Mouse (Mus musculus): ENCODE measurements around the gene Ttc39b. TPM values are rescaled to one million over a fixed set of nuclear protein-coding genes. Genes with fewer than 3 reads are reported as not detected.

Ttc39b gene
- polyA plus RNA-seq, 1 experiment from 2014 or later: 1.5 TPM

DNA sequence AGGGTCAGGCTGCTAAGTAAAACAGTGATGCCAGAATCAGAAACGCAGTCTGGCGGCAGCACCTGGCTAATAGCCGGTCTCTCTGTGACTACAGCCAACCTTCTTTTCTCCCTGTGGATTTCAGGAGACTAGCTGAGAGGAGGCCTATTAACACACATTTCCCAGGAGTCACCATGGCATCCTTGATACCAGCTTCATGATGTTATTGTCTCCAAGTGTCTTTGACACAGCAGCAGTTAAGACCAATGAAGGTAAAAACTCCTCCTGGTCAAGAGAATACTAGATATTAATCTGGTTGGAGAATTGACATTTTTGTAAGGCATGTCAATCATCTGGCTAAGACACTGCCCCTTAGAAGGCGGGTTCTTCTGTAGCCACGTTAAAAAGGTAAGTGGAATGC is 1.3 kb upstream of the Ttc39b start:
- Histone ChIP-seq H3K27me3 (ENCODE audit: control insufficient read depth, insufficient read depth, low read depth, low read length) (peaks cover 37% of the 10 kb centered on the region), H3K36me3 (ENCODE audit: control insufficient read depth, insufficient read depth) (no peaks in the 10 kb centered on the region), H3K4me2 (ENCODE audit: low read depth, low read length) (no peak overlapping the region), H3K9ac (ENCODE audit: low read depth, low read length) (no peak overlapping the region), H3K27ac (ENCODE audit: low read length) (no peak overlapping the region), H3K4me3 (ENCODE audit: low read depth, low read length) (no peak overlapping the region), H3K9me3 (replicated peaks; ENCODE audit: control insufficient read depth, low read length) (no peaks in the 10 kb centered on the region), H3K4me1 (ENCODE audit: control insufficient read depth, low read depth, low read length) (no peaks in the 10 kb centered on the region; the same call in 1 of the 2 replicates)
- 49% methylated on average over 5 of the region's 5 CpGs for WGBS (ENCODE audit: insufficient replicate concordance)
- ATAC-seq (ENCODE audit: low read depth): no peak

DNA sequence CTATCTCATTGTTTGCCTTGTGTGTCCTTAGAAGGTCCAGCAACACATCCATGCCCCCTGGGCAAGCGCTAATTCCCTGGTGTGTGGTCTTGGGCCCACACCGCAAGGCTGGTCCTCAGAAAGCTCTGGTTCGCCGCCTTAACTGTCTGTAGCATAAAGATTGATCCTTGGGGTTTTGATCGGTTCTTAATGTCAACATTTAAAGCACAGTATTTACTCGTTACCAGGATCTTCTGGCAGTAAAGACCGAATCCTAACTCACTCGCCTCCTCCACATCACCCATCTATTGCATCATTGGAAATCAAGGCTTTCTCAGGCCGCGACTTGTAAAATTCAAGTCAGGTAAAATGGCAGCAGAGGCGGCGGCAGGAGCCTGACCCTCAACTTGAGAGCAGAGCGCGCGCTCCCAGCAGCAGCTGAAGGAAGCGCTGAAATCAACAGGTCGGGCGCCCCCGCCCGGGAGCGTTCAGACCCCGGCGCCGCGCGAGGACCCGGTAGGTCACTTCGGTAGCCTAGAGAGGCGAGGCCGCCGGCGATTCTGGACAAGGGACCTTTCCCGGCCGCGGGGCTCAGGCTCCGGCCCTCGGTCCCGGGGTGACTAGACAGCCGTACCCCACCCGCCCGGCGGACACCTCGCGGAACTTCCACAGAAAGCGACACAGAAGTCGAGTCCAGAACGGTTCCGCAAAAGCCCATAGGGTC is 703 bp downstream of the Ttc39b start:
- Histone ChIP-seq H3K27ac (ENCODE audit: low read length) (no peak overlapping the region), H3K36me3 (ENCODE audit: control insufficient read depth, insufficient read depth) (no peaks in the 10 kb centered on the region), H3K4me3 (ENCODE audit: low read depth, low read length) (peak overlapping the region; percentile 70), H3K4me1 (ENCODE audit: control insufficient read depth, low read depth, low read length) (no peaks in the 10 kb centered on the region; the same call in 1 of the 2 replicates), H3K9ac (ENCODE audit: low read depth, low read length) (peak overlapping the region; percentile 59), H3K27me3 (ENCODE audit: control insufficient read depth, insufficient read depth, low read depth, low read length) (peaks cover 37% of the 10 kb centered on the region), H3K4me2 (ENCODE audit: low read depth, low read length) (peak overlapping the region; percentile 96), H3K9me3 (replicated peaks; ENCODE audit: control insufficient read depth, low read length) (no peaks in the 10 kb centered on the region)
- peak; percentile 20; the same call in 1 of the 2 replicates for ATAC-seq (ENCODE audit: low read depth)
- WGBS (ENCODE audit: insufficient replicate concordance): 2% methylated on average over 48 of the region's 48 CpGs

DNA sequence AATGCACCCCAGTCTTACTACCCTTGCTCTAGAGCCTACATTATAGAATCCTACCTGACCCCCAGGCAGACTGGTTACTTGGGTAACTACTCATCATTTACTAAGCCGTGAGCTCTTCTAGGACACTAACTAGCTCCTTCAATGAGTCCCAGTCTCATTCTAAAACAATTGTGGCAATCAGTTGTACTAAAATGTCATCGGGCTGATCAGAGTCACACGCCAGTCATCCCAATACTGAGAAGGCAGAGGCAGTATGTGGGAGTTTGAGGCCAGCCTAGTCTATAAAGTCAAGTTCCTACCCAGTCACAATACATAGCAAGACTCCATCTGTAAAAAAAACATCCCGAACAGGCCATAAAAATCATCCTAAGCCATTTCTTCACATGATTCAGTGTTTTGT is 4.3 kb downstream of the Ttc39b start:
- Histone ChIP-seq H3K36me3 (ENCODE audit: control insufficient read depth, insufficient read depth) (no peaks in the 10 kb centered on the region), H3K9ac (ENCODE audit: low read depth, low read length) (no peak overlapping the region), H3K27ac (ENCODE audit: low read length) (no peak overlapping the region), H3K4me1 (ENCODE audit: control insufficient read depth, low read depth, low read length) (peaks cover 3% of the 10 kb centered on the region; the same call in 1 of the 2 replicates), H3K4me3 (ENCODE audit: low read depth, low read length) (no peak overlapping the region), H3K9me3 (replicated peaks; ENCODE audit: control insufficient read depth, low read length) (no peaks in the 10 kb centered on the region), H3K4me2 (ENCODE audit: low read depth, low read length) (no peak overlapping the region), H3K27me3 (ENCODE audit: control insufficient read depth, insufficient read depth, low read depth, low read length) (peaks cover 32% of the 10 kb centered on the region)
- no peak for ATAC-seq (ENCODE audit: low read depth)
- 69% methylated on average over 4 of the region's 4 CpGs for WGBS (ENCODE audit: insufficient replicate concordance)

DNA sequence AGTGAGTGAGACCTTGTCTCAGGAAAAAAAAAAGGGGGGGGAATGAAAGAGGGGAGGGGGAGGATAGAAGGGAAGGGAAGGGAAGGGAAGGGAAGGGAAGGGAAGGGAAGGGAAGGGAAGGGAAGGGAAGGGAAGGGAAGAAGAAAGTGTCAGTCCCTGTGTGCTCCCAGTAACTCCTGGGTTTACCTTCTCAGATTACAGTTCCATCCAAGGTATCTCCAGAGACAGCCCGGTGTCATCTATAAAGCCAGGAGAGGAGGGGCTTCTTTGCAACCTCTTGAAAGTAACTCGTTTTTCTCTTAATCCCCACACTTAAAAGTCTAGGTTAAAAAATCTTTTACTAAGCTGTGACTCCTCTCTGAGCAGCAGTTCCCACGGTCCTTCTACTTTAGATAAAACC is 5.3 kb downstream of the Ttc39b start:
- H3K4me3 ChIP-seq (ENCODE audit: low read depth, low read length): no peak overlapping the region
- H3K9me3 ChIP-seq (replicated peaks; ENCODE audit: control insufficient read depth, low read length): no peaks in the 10 kb centered on the region
- H3K27ac ChIP-seq (ENCODE audit: low read length): no peak overlapping the region
- no peak overlapping the region for H3K4me2 ChIP-seq (ENCODE audit: low read depth, low read length)
- 27% methylated on average over 3 of the region's 3 CpGs for WGBS (ENCODE audit: insufficient replicate concordance)
- H3K27me3 ChIP-seq (ENCODE audit: control insufficient read depth, insufficient read depth, low read depth, low read length): peaks cover 23% of the 10 kb centered on the region
- no peaks in the 10 kb centered on the region for H3K36me3 ChIP-seq (ENCODE audit: control insufficient read depth, insufficient read depth)
- no peak overlapping the region for H3K9ac ChIP-seq (ENCODE audit: low read depth, low read length)
- H3K4me1 ChIP-seq (ENCODE audit: control insufficient read depth, low read depth, low read length): peaks cover 4% of the 10 kb centered on the region; the same call in 1 of the 2 replicates
- ATAC-seq (ENCODE audit: low read depth): no peak

DNA sequence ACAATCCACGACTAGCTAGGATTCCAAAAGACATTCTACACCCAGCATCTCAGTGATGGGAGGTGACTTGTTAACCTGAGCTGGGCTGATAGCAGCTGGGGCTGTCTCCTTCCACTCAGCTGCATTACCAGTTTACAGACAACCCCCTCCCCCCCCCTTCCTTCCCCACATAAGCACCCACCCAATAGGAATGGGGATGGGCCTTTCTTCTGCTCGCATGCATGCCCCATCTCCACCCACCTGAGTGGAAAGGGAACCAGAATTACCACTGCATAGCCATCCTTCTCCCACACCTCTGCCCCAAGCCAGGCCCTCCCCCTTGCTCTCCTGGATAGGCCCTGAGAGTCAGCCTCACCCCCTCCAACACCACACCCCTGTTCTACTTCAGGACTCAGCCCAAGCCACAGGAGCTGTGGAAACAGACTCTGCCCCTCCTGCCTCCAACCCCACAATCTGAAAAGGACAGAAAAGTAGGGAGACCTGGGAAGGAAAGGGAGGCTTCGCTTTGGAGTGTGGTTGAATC is 6.2 kb downstream of the Ttc39b start:
- Histone ChIP-seq H3K4me1 (ENCODE audit: control insufficient read depth, low read depth, low read length) (peaks cover 4% of the 10 kb centered on the region; the same call in 1 of the 2 replicates), H3K4me3 (ENCODE audit: low read depth, low read length) (no peak overlapping the region), H3K9ac (ENCODE audit: low read depth, low read length) (no peak overlapping the region), H3K36me3 (ENCODE audit: control insufficient read depth, insufficient read depth) (no peaks in the 10 kb centered on the region), H3K27me3 (ENCODE audit: control insufficient read depth, insufficient read depth, low read depth, low read length) (peaks cover 14% of the 10 kb centered on the region), H3K9me3 (replicated peaks; ENCODE audit: control insufficient read depth, low read length) (no peaks in the 10 kb centered on the region), H3K4me2 (ENCODE audit: low read depth, low read length) (no peak overlapping the region), H3K27ac (ENCODE audit: low read length) (no peak overlapping the region)
- WGBS (ENCODE audit: insufficient replicate concordance): 41% methylated on average over 3 of the region's 3 CpGs
- ATAC-seq (ENCODE audit: low read depth): no peak

DNA sequence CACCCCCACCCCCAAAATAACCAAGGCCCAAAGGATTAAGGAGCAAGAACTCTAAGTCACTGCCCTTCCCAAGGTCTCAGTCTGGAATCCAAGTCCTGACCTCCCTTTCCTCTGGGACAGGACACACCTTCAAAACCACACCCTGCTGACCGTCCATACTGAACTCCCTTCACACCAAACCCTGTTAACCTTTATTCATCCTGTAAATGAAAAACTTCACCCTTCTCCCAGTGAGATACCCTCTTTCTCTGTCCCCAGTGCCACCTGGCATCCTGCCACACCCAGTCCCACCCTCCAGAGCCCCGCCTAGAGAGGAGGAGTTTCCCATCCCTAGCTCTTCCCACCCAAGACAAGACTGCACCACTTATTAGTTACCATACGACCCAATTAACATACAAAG is 7.3 kb downstream of the Ttc39b start:
- Histone ChIP-seq H3K27me3 (ENCODE audit: control insufficient read depth, insufficient read depth, low read depth, low read length) (peaks cover 3% of the 10 kb centered on the region), H3K36me3 (ENCODE audit: control insufficient read depth, insufficient read depth) (no peaks in the 10 kb centered on the region), H3K27ac (ENCODE audit: low read length) (no peak overlapping the region), H3K9ac (ENCODE audit: low read depth, low read length) (no peak overlapping the region), H3K4me3 (ENCODE audit: low read depth, low read length) (no peak overlapping the region), H3K9me3 (replicated peaks; ENCODE audit: control insufficient read depth, low read length) (no peaks in the 10 kb centered on the region), H3K4me1 (ENCODE audit: control insufficient read depth, low read depth, low read length) (peaks cover 4% of the 10 kb centered on the region; the same call in 1 of the 2 replicates), H3K4me2 (ENCODE audit: low read depth, low read length) (no peak overlapping the region)
- WGBS (ENCODE audit: insufficient replicate concordance): 52% methylated on average over 3 of the region's 3 CpGs
- ATAC-seq (ENCODE audit: low read depth): no peak

DNA sequence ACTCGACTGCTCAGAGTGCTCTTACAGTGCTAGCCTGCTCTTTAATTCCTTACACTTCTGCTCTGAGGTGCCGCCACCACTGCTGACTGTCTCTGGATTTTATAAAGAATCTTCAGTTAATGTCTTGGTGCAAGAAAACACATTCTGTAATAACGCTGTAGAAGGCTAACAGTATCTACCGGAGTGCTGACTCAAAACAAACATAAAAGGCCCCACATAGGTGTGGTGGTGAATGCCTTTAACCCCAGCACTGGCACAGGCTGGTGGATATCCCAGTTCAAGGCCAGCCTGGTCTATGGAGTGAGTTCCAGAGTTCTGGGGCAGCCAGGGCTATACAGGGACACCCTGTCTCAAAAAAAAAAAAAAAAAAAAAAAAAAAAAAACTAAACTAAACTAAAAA is 8.1 kb downstream of the Ttc39b start:
- Histone ChIP-seq H3K9me3 (replicated peaks; ENCODE audit: control insufficient read depth, low read length) (no peaks in the 10 kb centered on the region), H3K27ac (ENCODE audit: low read length) (no peak overlapping the region), H3K36me3 (ENCODE audit: control insufficient read depth, insufficient read depth) (no peaks in the 10 kb centered on the region), H3K4me1 (ENCODE audit: control insufficient read depth, low read depth, low read length) (peaks cover 4% of the 10 kb centered on the region; the same call in 1 of the 2 replicates), H3K27me3 (ENCODE audit: control insufficient read depth, insufficient read depth, low read depth, low read length) (no peaks in the 10 kb centered on the region), H3K9ac (ENCODE audit: low read depth, low read length) (no peak overlapping the region), H3K4me3 (ENCODE audit: low read depth, low read length) (peak overlapping the region; percentile 43), H3K4me2 (ENCODE audit: low read depth, low read length) (peak overlapping the region; percentile 63)
- no peak for ATAC-seq (ENCODE audit: low read depth)
- 57% methylated on average over 4 of the region's 4 CpGs for WGBS (ENCODE audit: insufficient replicate concordance)

DNA sequence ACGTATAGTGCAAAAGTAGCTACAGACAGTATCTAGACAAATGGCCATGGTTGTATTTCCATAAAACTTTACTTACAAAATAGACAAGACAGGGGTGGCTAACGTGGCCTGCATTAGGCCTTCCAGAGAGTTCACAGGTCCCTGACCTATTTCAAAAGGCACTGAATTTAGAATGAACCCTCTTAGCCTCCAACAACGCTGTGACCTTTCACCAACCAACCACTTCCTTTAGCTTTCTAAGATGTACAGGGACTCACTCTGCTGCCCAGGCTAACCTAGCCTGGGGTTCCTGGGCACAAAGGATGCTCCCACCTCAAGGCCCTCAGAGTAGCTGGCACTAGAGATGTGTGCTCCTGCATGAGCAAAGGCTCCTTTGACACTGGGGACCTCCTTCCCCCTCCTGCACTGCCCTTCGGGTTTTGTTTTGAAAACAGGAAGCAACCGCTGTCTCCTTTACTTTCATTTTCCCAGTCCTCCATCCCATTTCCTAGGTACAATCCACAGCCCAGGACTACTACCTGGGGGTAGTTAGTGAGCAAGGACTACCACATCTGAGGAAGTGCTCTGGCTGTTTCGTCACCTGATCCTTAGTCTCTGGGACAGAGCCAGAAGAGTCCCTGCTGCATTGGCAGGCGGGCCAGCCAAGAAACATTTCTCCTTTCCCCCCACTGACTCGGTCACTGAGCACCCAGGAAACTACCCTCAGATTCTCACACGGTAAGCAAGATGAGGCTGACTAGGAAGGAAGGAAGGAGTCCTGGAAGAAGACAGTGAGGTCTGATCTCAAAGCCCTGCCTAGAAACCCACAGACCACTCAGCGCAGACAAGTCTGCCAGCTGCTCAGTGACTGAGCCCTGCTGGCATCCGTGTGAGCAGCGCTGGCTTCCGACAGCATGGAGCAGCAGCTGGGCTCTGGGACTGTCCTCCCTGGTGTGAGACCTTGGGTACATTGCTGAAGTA is 8.9 kb downstream of the Ttc39b start:
- Histone ChIP-seq H3K36me3 (ENCODE audit: control insufficient read depth, insufficient read depth) (no peaks in the 10 kb centered on the region), H3K4me1 (ENCODE audit: control insufficient read depth, low read depth, low read length) (peaks cover 4% of the 10 kb centered on the region; the same call in 1 of the 2 replicates), H3K4me3 (ENCODE audit: low read depth, low read length) (peak overlapping the region; percentile 43), H3K27me3 (ENCODE audit: control insufficient read depth, insufficient read depth, low read depth, low read length) (no peaks in the 10 kb centered on the region), H3K9me3 (replicated peaks; ENCODE audit: control insufficient read depth, low read length) (no peaks in the 10 kb centered on the region), H3K27ac (ENCODE audit: low read length) (peak overlapping the region; percentile 36; the same call in 1 of the 2 replicates), H3K4me2 (ENCODE audit: low read depth, low read length) (peak overlapping the region; percentile 63), H3K9ac (ENCODE audit: low read depth, low read length) (peak overlapping the region; percentile 38; the same call in 1 of the 2 replicates)
- 23% methylated on average over 13 of the region's 13 CpGs for WGBS (ENCODE audit: insufficient replicate concordance)
- peak; percentile 50; the same call in 1 of the 2 replicates for ATAC-seq (ENCODE audit: low read depth)

All from liver, embryonic 16.5 days (tissue).